Mouse (Mus musculus) kidney, postnatal 0 days (tissue): ENCODE results near the gene Nhp2. TPM values are rescaled to one million over a fixed set of nuclear protein-coding genes. Genes with fewer than 3 reads are reported as not detected.

Experiments
- ATAC-seq: fragments of 200-750 bp; cut with Nextera tagmentation; replicated peaks from 2 replicates; pipeline ENCODE4 v1.8.0; 2017; ENCODE audit warnings: low read depth, moderate number of reproducible peaks, moderate TSS enrichment, moderate library complexity; ENCODE audit not compliant: low FRiP score
- DNase-seq: peaks from one replicate; pipeline ENCODE4 v3.0.0-alpha.2; 2016; ENCODE audit warnings: low spot score
- H3K27ac ChIP-seq: fragments of 300-500 bp; sonication (generic); 2 replicates; pipeline ENCODE4 v1.5.1; 2014; ENCODE audit warnings: mild to moderate bottlenecking
- H3K27me3 ChIP-seq: fragments of 300-500 bp; sonication (generic); 2 replicates; pipeline ENCODE4 v1.6.1; 2014; ENCODE audit warnings: low read length, mixed read lengths; ENCODE audit not compliant: insufficient read depth
- H3K36me3 ChIP-seq: fragments of 300-500 bp; sonication (generic); 2 replicates; pipeline ENCODE4 v1.6.1; 2014; ENCODE audit warnings: low read length, mixed read lengths; ENCODE audit not compliant: insufficient read depth
- H3K4me1 ChIP-seq: fragments of 300-500 bp; sonication (generic); replicated peaks from 2 replicates; pipeline ENCODE4 v1.6.1; 2014; ENCODE audit warnings: antibody characterized with exemption, low read length, mixed read lengths; ENCODE audit not compliant: insufficient read depth
- H3K4me2 ChIP-seq: fragments of 300-500 bp; sonication (generic); 2 replicates; pipeline ENCODE4 v1.6.1; 2014; ENCODE audit warnings: mild to moderate bottlenecking, low read length, moderate library complexity, mixed read lengths
- H3K4me3 ChIP-seq: fragments of 300-500 bp; sonication (generic); replicated peaks from 2 replicates; pipeline ENCODE4 v1.5.1; 2014; ENCODE audit warnings: low read depth, low read length
- H3K9ac ChIP-seq: fragments of 300-500 bp; sonication (generic); 2 replicates; pipeline ENCODE4 v1.6.1; 2014; ENCODE audit warnings: low read depth, low read length
- H3K9me3 ChIP-seq: fragments of 300-500 bp; sonication (generic); replicated peaks from 2 replicates; pipeline ENCODE4 v1.6.1; 2016; ENCODE audit warnings: low read length, inconsistent platforms, mixed read lengths
- CTCF ChIP-seq: IDR thresholded peaks from 2 replicates; pipeline ENCODE4 v1.5.1; 2016; ENCODE audit warnings: antibody characterized with exemption, low read depth, mild to moderate bottlenecking, moderate library complexity
- WGBS: fragments of 180-500 bp; shearing (Covaris S2); extraction: QIAGEN DNeasy Blood & Tissue Kit; methylation state at CpG from one replicate; pipeline ENCODE4 v1.1.7; 2014; 5-methylcytosine and 5-hydroxymethylcytosine counted together
- polyA plus RNA-seq: library from polyadenylated mRNA; unstranded; fragments of >200 nt; fragmentation: Nextera tagmentation; extraction: Ambion mirVana; gene quantifications from 2 replicates; pipeline ENCODE4 v1.2.1, GENCODE M21; 2015

Nhp2 gene
- polyA plus RNA-seq, 1 experiment from 2014 or later = 136 TPM

GRCm38 (mm10) chr11:51591168-51591567, 28.4 kb upstream of the Nhp2 start:
- TF ChIP-seq CTCF = no peak
- Histone ChIP-seq H3K27ac (no peak overlapping the region), H3K9ac (no peak overlapping the region), H3K9me3 (no peaks in the 10 kb centered on the region), H3K4me3 (no peak overlapping the region), H3K4me1 (no peaks in the 10 kb centered on the region), H3K36me3 (peaks cover 70% of the 10 kb centered on the region), H3K27me3 (no peaks in the 10 kb centered on the region), H3K4me2 (no peak overlapping the region)
- DNase-seq (no peak), ATAC-seq (no peak)
- 36% methylated on average over 7 of the region's 7 CpGs for WGBS

GRCm38 (mm10) chr11:51591915-51592314, 27.6 kb upstream of the Nhp2 start:
- H3K27me3 ChIP-seq = no peaks in the 10 kb centered on the region
- no peak for TF ChIP-seq CTCF
- no peak for ATAC-seq
- no peak overlapping the region for H3K4me3 ChIP-seq
- no peak overlapping the region for H3K4me2 ChIP-seq
- no peak overlapping the region for H3K27ac ChIP-seq
- H3K4me1 ChIP-seq = no peaks in the 10 kb centered on the region
- WGBS = 88% methylated on average over 7 of the region's 7 CpGs
- H3K9me3 ChIP-seq = no peaks in the 10 kb centered on the region
- H3K9ac ChIP-seq = no peak overlapping the region
- peaks cover 77% of the 10 kb centered on the region for H3K36me3 ChIP-seq
- no peak for DNase-seq

- whole genome bisulfite sequencing = 87% methylated on average over 4 of the region's 4 CpGs
- Histone ChIP-seq H3K27me3 (no peaks in the 10 kb centered on the region), H3K4me3 (no peak overlapping the region), H3K36me3 (peaks cover 75% of the 10 kb centered on the region), H3K9me3 (no peaks in the 10 kb centered on the region), H3K4me2 (no peak overlapping the region), H3K27ac (no peak overlapping the region), H3K9ac (no peak overlapping the region), H3K4me1 (no peaks in the 10 kb centered on the region)
- DNase-seq (no peak), ATAC-seq (no peak)
- no peak for TF ChIP-seq CTCF
These were observed 26.2 kb upstream of the Nhp2 start for GRCm38 (mm10) chr11:51593368-51593767.

- Histone ChIP-seq H3K9me3 (no peaks in the 10 kb centered on the region), H3K4me1 (no peaks in the 10 kb centered on the region), H3K4me2 (no peak overlapping the region), H3K27ac (no peak overlapping the region), H3K9ac (no peak overlapping the region), H3K4me3 (no peak overlapping the region), H3K27me3 (no peaks in the 10 kb centered on the region), H3K36me3 (peaks cover 78% of the 10 kb centered on the region)
- DNase-seq = no peak
- 90% methylated on average over 6 of the region's 6 CpGs for WGBS
- TF ChIP-seq CTCF = no peak
- ATAC-seq = no peak
These were observed 25.7 kb upstream of the Nhp2 start for GRCm38 (mm10) chr11:51593849-51594248.

- Histone ChIP-seq H3K9me3 (no peaks in the 10 kb centered on the region), H3K27ac (no peak overlapping the region), H3K4me3 (no peak overlapping the region), H3K9ac (no peak overlapping the region), H3K4me2 (no peak overlapping the region), H3K36me3 (peaks cover 81% of the 10 kb centered on the region), H3K4me1 (no peaks in the 10 kb centered on the region), H3K27me3 (no peaks in the 10 kb centered on the region)
- no peak for TF ChIP-seq CTCF
- ATAC-seq (no peak), DNase-seq (no peak)
- WGBS = 61% methylated on average over 3 of the region's 3 CpGs
These were observed 24.7 kb upstream of the Nhp2 start for GRCm38 (mm10) chr11:51594715-51595350.

GRCm38 (mm10) chr11:51595459-51596083, 24.0 kb upstream of the Nhp2 start:
- Histone ChIP-seq H3K27ac (no peak overlapping the region), H3K4me1 (no peaks in the 10 kb centered on the region), H3K4me3 (no peak overlapping the region), H3K36me3 (peaks cover 86% of the 10 kb centered on the region), H3K4me2 (no peak overlapping the region), H3K9me3 (no peaks in the 10 kb centered on the region), H3K27me3 (no peaks in the 10 kb centered on the region), H3K9ac (no peak overlapping the region)
- TF ChIP-seq CTCF = no peak
- ATAC-seq (no peak), DNase-seq (no peak)
- WGBS = 95% methylated on average over 1 of the region's 1 CpGs
